Comparison of ENCODE assay signal across 11 mouse cellular contexts in the genomic region with DNA sequence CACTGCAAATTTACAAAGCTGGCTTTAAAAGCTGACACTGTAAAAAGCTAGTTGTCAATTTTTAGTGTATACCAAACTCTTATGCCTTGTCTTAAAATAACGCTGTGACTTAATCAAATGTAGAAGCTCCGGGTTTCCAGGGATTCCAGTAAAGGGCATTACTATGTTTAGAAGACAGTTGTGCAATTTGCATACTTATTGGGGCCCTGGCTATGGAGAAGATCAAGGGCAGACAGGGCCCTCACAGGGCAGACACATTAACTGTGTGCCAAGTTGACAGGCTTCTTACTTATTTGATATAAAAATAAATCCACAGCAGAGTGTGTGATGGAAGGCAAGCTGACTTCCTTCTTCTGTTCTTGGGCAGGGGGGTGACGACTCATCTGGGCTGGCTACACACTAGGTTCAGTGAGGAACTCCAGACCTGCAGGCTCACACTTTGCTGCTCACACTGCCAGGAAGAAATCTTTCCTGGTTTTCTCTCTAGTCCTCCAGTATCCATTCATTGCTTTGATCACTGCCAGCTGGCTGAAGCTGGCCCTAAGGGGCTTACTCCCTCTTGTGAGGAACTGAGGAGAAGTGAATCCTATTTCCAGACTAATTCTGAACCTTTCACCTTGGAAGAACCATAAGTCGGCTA.
A peak's percentile ranks its signal among the peaks of the same experiment; 100 is the strongest.
DNase-seq lines count a peak whose midpoint lies in the region; ATAC-seq and TF ChIP-seq lines count a peak whose summit lies in the region.
"Had no signal": no experiment of that assay in that cellular context is flagged by ENCODE, and none has a peak within 500 bp of the region (broad histone marks: within the 10 kb centered on the region; RNA-seq: fewer than 3 reads in every experiment).

No protein-coding gene starts in this region.

- H3K4me3 ChIP-seq in heart, embryonic 12.5 days, result no peak overlapping the region
- H3K4me3 ChIP-seq in E14TG2a.4 (replicated peaks; ENCODE audit: low read length), result 0 out of 2 replicates have a peak overlapping the region, but pooled peaks have one; percentile 20
- no peak overlapping the region for H3K4me3 ChIP-seq in hindbrain, postnatal 0 days (ENCODE audit: low read length)
- H3K4me3 ChIP-seq: limb, embryonic 12.5 days had no signal

- H3K4me2 ChIP-seq in heart, embryonic 12.5 days, result peak overlapping the region; percentile 1; the same call in 1 of the 2 replicates
- no peak overlapping the region for H3K4me2 ChIP-seq in hindbrain, postnatal 0 days (ENCODE audit: low read depth, low read length)
- H3K4me2 ChIP-seq: limb, embryonic 12.5 days had no signal

- H3K36me3 ChIP-seq in heart, embryonic 12.5 days, result no peaks in the 10 kb centered on the region
- no peaks in the 10 kb centered on the region for H3K36me3 ChIP-seq in E14TG2a.4 (ENCODE audit: insufficient read depth, low read length)
- no peaks in the 10 kb centered on the region for H3K36me3 ChIP-seq in hindbrain, postnatal 0 days (ENCODE audit: insufficient read depth, low read length)
- H3K36me3 ChIP-seq: limb, embryonic 12.5 days had no signal

- peak overlapping the region; percentile 70 for H3K27ac ChIP-seq in heart, embryonic 12.5 days (ENCODE audit: poor library complexity, severe bottlenecking)
- H3K27ac ChIP-seq in hindbrain, postnatal 0 days, result peak overlapping the region; percentile 54; the same call in 1 of the 2 replicates
- H3K27ac ChIP-seq: limb, embryonic 12.5 days had no signal

- H3K27me3 ChIP-seq in heart, embryonic 12.5 days (replicated peaks), result no peaks in the 10 kb centered on the region
- no peaks in the 10 kb centered on the region for H3K27me3 ChIP-seq in E14TG2a.4 (ENCODE audit: insufficient read depth, low read length)
- no peaks in the 10 kb centered on the region for H3K27me3 ChIP-seq in hindbrain, postnatal 0 days (ENCODE audit: insufficient read depth, low read length)
- H3K27me3 ChIP-seq: limb, embryonic 12.5 days had no signal

- peak overlapping the region; percentile 44; the same call in 1 of the 2 replicates for H3K9ac ChIP-seq in heart, embryonic 12.5 days
- no peak overlapping the region for H3K9ac ChIP-seq in hindbrain, postnatal 0 days (replicated peaks; ENCODE audit: low read length)
- H3K9ac ChIP-seq: limb, embryonic 12.5 days had no signal

- intact Hi-C loops in heart, postnatal 36 days (cut with DNase I), result loop anchor here (5.0 to 10.0 kb wide), 2 partner anchors 567 to 1331 kb away; no protein-coding TSS in a partner anchor

- TF ChIP-seq CTCF in E14TG2a.4 (conservative IDR thresholded peaks at IDR 0.05; ENCODE audit: low read length), result no peak
- no peak for TF ChIP-seq CTCF in hindbrain, postnatal 0 days (IDR thresholded peaks at IDR 0.05; ENCODE audit: low read depth)

- peaks cover 42% of the 10 kb centered on the region for H3K4me1 ChIP-seq in heart, embryonic 12.5 days (replicated peaks)
- peaks cover 46% of the 10 kb centered on the region for H3K4me1 ChIP-seq in E14TG2a.4 (replicated peaks; ENCODE audit: low read depth, low read length)
- peaks cover 17% of the 10 kb centered on the region; the same call in 1 of the 2 replicates for H3K4me1 ChIP-seq in hindbrain, postnatal 0 days (ENCODE audit: insufficient read depth, low read length)

- 31% methylated on average over 4 of the region's 4 CpGs for WGBS in heart, embryonic 12.5 days
- WGBS in hindbrain, postnatal 0 days, result 34% methylated on average over 4 of the region's 4 CpGs

- H3K9me3 ChIP-seq in heart, embryonic 12.5 days (replicated peaks), result no peaks in the 10 kb centered on the region
- H3K9me3 ChIP-seq in E14TG2a.4 (ENCODE audit: low read length), result no peaks in the 10 kb centered on the region
- H3K9me3 ChIP-seq in hindbrain, postnatal 0 days (ENCODE audit: low read length), result no peaks in the 10 kb centered on the region
- H3K9me3 ChIP-seq: limb, embryonic 12.5 days had no signal

- DNase-seq in heart, postnatal 36 days, result no peak
- DNase-seq in adrenal gland, postnatal 10 days, result peak; percentile 35
- peak; percentile 53 for DNase-seq in hindbrain, postnatal 0 days (ENCODE audit: low spot score)
- no peak for DNase-seq in right cerebral cortex, postnatal 25 days
- DNase-seq in spleen, adult 18-20 months, result no peak
- DNase-seq: cerebellum, adult 9-11 months; kidney, adult 11 months; lung, postnatal 14 days had no signal

- no peak for ATAC-seq in heart, embryonic 12.5 days (ENCODE audit: insufficient number of reproducible peaks, low FRiP score)
- no peak for ATAC-seq in hindbrain, postnatal 0 days

Comparison
In these comparisons a context has a peak if more than half of its experiments do, and no peak if none do; other contexts are left out.
1. DNase-seq: peak in adrenal gland, postnatal 10 days (single experiment) and hindbrain, postnatal 0 days (single experiment); none in heart, postnatal 36 days (0 of 2), right cerebral cortex, postnatal 25 days (single experiment) and spleen, adult 18-20 months (0 of 2).